9 mouse cellular contexts compared by ENCODE assay signal in the genomic region with DNA sequence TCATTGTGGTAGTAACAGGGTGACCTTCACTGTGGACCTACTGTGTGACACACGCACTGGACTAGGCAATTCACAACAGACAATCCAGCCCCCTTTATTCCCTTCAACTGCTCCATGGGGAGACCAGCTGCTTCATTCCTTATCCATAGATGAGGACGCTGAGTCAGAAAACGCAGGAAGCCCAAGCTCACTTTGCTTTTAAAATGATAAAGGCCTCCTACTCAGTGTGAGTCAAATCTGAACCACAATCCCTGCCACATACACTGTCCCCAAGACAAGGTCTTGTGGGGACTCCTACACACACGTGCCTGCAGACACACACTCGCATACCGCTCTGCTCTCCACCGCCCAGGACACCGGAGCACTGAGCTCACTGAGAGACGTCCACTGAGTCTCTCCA.
A peak's percentile ranks its signal among the peaks of the same experiment; 100 is the strongest.
DNase-seq lines count a peak whose midpoint lies in the region; ATAC-seq lines count a peak whose summit lies in the region.
"Had no signal": no experiment of that assay in that cellular context is flagged by ENCODE, and none has a peak within 500 bp of the region (broad histone marks: within the 10 kb centered on the region; RNA-seq: fewer than 3 reads in every experiment).

No protein-coding gene starts in this region.

- ATAC-seq in heart, embryonic 12.5 days (ENCODE audit: insufficient number of reproducible peaks, low FRiP score): no peak
- no peak for ATAC-seq in forebrain, embryonic 12.5 days (ENCODE audit: low FRiP score)
- peak; percentile 25; the same call in 1 of the 2 replicates for ATAC-seq in midbrain, embryonic 13.5 days
- ATAC-seq in kidney, embryonic 14.5 days (ENCODE audit: low FRiP score, low TSS enrichment): no peak

- WGBS in heart, embryonic 12.5 days: 76% methylated on average over 9 of the region's 9 CpGs
- WGBS in forebrain, embryonic 12.5 days: 78% methylated on average over 9 of the region's 9 CpGs
- 65% methylated on average over 9 of the region's 9 CpGs for WGBS in midbrain, embryonic 13.5 days
- WGBS in kidney, embryonic 14.5 days: 90% methylated on average over 9 of the region's 9 CpGs

- H3K9me3 ChIP-seq in heart, embryonic 12.5 days (replicated peaks): no peaks in the 10 kb centered on the region
- no peaks in the 10 kb centered on the region for H3K9me3 ChIP-seq in forebrain, embryonic 12.5 days
- no peaks in the 10 kb centered on the region for H3K9me3 ChIP-seq in midbrain, embryonic 13.5 days
- no peaks in the 10 kb centered on the region for H3K9me3 ChIP-seq in kidney, embryonic 14.5 days (ENCODE audit: control insufficient read depth, low read length)

- no peak overlapping the region for H3K27ac ChIP-seq in heart, embryonic 12.5 days (ENCODE audit: poor library complexity, severe bottlenecking)
- H3K27ac ChIP-seq in forebrain, embryonic 12.5 days: peak overlapping the region; percentile 42; the same call in 1 of the 2 replicates
- H3K27ac ChIP-seq in midbrain, embryonic 13.5 days: peak overlapping the region; percentile 64
- no peak overlapping the region for H3K27ac ChIP-seq in kidney, embryonic 14.5 days (ENCODE audit: low read depth, low read length)

- peaks cover 14% of the 10 kb centered on the region; the same call in 1 of the 2 replicates for H3K4me1 ChIP-seq in heart, embryonic 12.5 days (replicated peaks)
- H3K4me1 ChIP-seq in forebrain, embryonic 12.5 days: peaks cover 17% of the 10 kb centered on the region
- peaks cover 10% of the 10 kb centered on the region for H3K4me1 ChIP-seq in midbrain, embryonic 13.5 days (replicated peaks)
- no peaks in the 10 kb centered on the region for H3K4me1 ChIP-seq in kidney, embryonic 14.5 days (ENCODE audit: control insufficient read depth, insufficient read depth, low read length)

- no peak overlapping the region for H3K4me3 ChIP-seq in heart, embryonic 12.5 days
- no peak overlapping the region for H3K4me3 ChIP-seq in forebrain, embryonic 12.5 days (replicated peaks)
- no peak overlapping the region for H3K4me3 ChIP-seq in midbrain, embryonic 13.5 days (replicated peaks)
- no peak overlapping the region for H3K4me3 ChIP-seq in kidney, embryonic 14.5 days (ENCODE audit: low read length)

- H3K9ac ChIP-seq in heart, embryonic 12.5 days: no peak overlapping the region
- H3K9ac ChIP-seq in forebrain, embryonic 12.5 days: no peak overlapping the region
- no peak overlapping the region for H3K9ac ChIP-seq in midbrain, embryonic 13.5 days (replicated peaks)
- H3K9ac ChIP-seq in kidney, embryonic 14.5 days (ENCODE audit: low read depth, low read length): no peak overlapping the region

- no peak overlapping the region for H3K4me2 ChIP-seq in heart, embryonic 12.5 days
- H3K4me2 ChIP-seq in forebrain, embryonic 12.5 days: no peak overlapping the region
- H3K4me2 ChIP-seq in midbrain, embryonic 13.5 days (replicated peaks): peak overlapping the region; percentile 9; the same call in 1 of the 2 replicates
- H3K4me2 ChIP-seq in kidney, embryonic 14.5 days (replicated peaks; ENCODE audit: low read depth, low read length): no peak overlapping the region
- H3K4me2 ChIP-seq: liver, embryonic 11.5 days had no signal

- DNase-seq in heart, adult 11 months: peak; percentile 63
- peak; percentile 84 for DNase-seq in 416B (ENCODE audit: low read depth)
- no peak for DNase-seq in adrenal gland, postnatal 4 days (ENCODE audit: low spot score in 2 of 2)
- no peak for DNase-seq in right cerebral cortex, postnatal 4 days

- no peaks in the 10 kb centered on the region for H3K36me3 ChIP-seq in heart, embryonic 12.5 days
- H3K36me3 ChIP-seq in forebrain, embryonic 12.5 days (replicated peaks): no peaks in the 10 kb centered on the region
- H3K36me3 ChIP-seq in midbrain, embryonic 13.5 days: no peaks in the 10 kb centered on the region
- H3K36me3 ChIP-seq in kidney, embryonic 14.5 days (ENCODE audit: control insufficient read depth, insufficient read depth, low read length): no peaks in the 10 kb centered on the region

- no peaks in the 10 kb centered on the region for H3K27me3 ChIP-seq in heart, embryonic 12.5 days (replicated peaks)
- H3K27me3 ChIP-seq in forebrain, embryonic 12.5 days: no peaks in the 10 kb centered on the region
- 0 out of 2 replicates have a peak, but pooled peaks cover 3% of the 10 kb centered on the region for H3K27me3 ChIP-seq in midbrain, embryonic 13.5 days
- no peaks in the 10 kb centered on the region for H3K27me3 ChIP-seq in kidney, embryonic 14.5 days (ENCODE audit: control insufficient read depth, insufficient read depth, low read length)

Comparison
In these comparisons a context has a peak if more than half of its experiments do, and no peak if none do; other contexts are left out.
1. DNase-seq: peak in heart, adult 11 months (single experiment) and 416B (single experiment); none in adrenal gland, postnatal 4 days (0 of 2) and right cerebral cortex, postnatal 4 days (single experiment).
2. H3K27ac ChIP-seq: peak in forebrain, embryonic 12.5 days (single experiment) and midbrain, embryonic 13.5 days (single experiment); none in heart, embryonic 12.5 days (single experiment) and kidney, embryonic 14.5 days (single experiment).